Mouse (Mus musculus) Patski (cell line): Measurements from ENCODE around the gene Tmem183a. TPM values are rescaled to one million over a fixed set of nuclear protein-coding genes. Genes with fewer than 3 reads are reported as not detected.

Experiments used
- ATAC-seq: fragments of 100-300 bp; one replicate; pipeline ENCODE4 v1.8.0; 2021
- CTCF ChIA-PET: fragments of 350-600 bp; sonication (Branson Sonifier 250); formaldehyde crosslinking; loops from one replicate; lab custom pipeline; 2022; ENCODE audit warnings: inconsistent platforms; lab: Charles Lee
- POLR2A ChIA-PET: fragments of 350-600 bp; sonication (Branson Sonifier 250); formaldehyde crosslinking; loops from one replicate; lab custom pipeline; 2022; ENCODE audit warnings: antibody characterized with exemption, inconsistent platforms; lab: Charles Lee
- DNase-seq: peaks from one replicate; pipeline ENCODE4 v3.0.0-alpha.2; 2011; ENCODE audit warnings: low read depth, low spot score
- H3K27me3 ChIP-seq: fragments of 371-371 bp; one replicate; pipeline ENCODE4 v1.5.1; 2021
- CTCF ChIP-seq: fragments of 100-300 bp; IDR thresholded peaks from one replicate; pipeline ENCODE4 v1.5.1; 2021
- in situ Hi-C: fragments of 300-500 bp; cut with MboI; formaldehyde crosslinking; loops from 3 replicates; pipeline ENCODE4 v1.11.1; 2018; ENCODE audit warnings: low pct_unique_long_range_greater_than_20kb, mixed read lengths
- polyA plus RNA-seq: library from polyadenylated mRNA; unstranded; gene quantifications from one replicate; pipeline ENCODE4 v1.2.3, GENCODE M21; 2021

Tmem183a gene
- polyA plus RNA-seq, 1 experiment from 2014 or later, result 67.9 TPM

GRCm38 (mm10) chr1:134381795-134382625 lies 20.2 kb upstream of the Tmem183a start:
- in situ Hi-C loops, result no loop called here
- CTCF ChIA-PET, result no interaction called here
- H3K27me3 ChIP-seq, result peaks cover 3% of the 10 kb centered on the region
- no peak for DNase-seq
- POLR2A ChIA-PET, result no interaction called here
- TF ChIP-seq CTCF, result no peak
- no peak for ATAC-seq

DNA sequence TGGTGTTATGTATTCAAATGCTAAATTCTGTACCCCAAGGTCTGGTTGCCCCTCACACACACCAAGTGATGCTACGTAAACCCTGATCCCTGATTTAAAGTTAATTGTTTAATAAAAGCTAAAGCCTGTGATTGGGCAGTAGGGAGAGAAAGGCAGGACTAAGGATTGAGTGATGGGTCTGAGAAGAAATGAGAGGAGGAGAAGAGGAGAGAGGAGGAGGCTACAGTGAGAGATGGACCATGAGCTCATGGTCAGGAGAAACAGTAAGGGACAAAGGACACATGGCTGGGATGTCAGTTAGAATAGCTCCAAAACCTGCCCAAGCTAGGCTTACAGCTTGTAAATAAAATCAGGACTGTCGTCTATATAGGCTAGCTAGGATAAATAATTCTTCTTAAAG lies 19.3 kb upstream of the Tmem183a start:
- ChIA-PET CTCF (interaction anchor here (1.0 kb wide), 1 partner anchor 11 kb away, joined by 3 read pairs; no protein-coding TSS in a partner anchor), POLR2A (no interaction called here)
- in situ Hi-C loops, result no loop called here
- ATAC-seq, result no peak
- no peak for TF ChIP-seq CTCF
- peaks cover 3% of the 10 kb centered on the region for H3K27me3 ChIP-seq
- no peak for DNase-seq

DNA sequence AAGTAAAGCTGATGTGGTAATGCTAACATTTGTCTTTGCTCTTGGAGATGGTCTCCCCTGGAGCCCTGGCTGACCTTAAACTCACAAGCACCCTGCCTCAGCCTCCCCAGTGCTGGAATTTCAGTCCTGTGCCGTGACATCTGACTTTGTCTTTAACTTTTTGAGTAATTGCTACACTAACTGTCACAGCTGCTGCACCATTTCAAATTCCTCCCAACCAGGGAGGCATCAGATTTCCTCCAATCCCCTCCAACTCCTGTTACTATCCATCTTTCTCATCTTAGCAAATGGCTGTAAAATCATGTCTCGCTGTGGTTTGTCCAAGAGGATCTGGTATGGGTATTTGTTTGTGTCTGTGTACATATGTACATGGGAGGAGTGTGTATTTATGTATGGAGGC lies 12.3 kb upstream of the Tmem183a start:
- CTCF ChIA-PET, result no interaction called here
- POLR2A ChIA-PET, result no interaction called here
- in situ Hi-C loops, result loop anchor here (5.0 to 10.0 kb wide), 2 partner anchors 78 to 231 kb away; no protein-coding TSS in a partner anchor
- no peaks in the 10 kb centered on the region for H3K27me3 ChIP-seq
- no peak for TF ChIP-seq CTCF
- ATAC-seq (no peak), DNase-seq (no peak)

DNA sequence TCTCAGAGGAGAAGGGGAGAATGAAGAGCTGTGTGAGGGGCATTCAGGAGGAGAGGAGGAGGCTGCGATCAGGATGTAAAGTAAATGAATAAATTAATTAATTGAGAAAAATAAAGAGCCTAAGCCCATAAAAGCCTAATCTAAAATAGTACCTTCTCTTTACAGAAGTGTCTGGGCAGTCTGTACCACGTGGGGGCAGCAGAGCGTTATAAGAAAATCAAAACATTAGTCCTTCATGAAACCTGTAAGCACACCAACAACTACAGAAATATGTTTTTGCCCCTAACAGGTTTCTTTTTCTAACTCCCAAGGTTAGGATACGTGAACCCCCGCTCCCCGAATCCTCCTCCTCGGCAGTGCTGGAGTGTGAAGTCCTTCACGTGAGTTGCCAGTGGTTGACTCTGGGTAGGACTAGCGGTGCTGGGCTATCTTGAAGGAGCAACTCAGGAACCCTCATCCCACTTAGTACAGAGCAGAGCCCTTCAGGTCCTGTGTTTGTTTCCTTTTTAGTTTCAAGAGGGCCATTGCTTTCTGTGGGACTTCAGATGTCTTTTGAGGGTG lies 7.1 kb upstream of the Tmem183a start:
- ATAC-seq, result no peak

GRCm38 (mm10) chr1:134365491-134365890 lies 3.7 kb upstream of the Tmem183a start:
- no peaks in the 10 kb centered on the region for H3K27me3 ChIP-seq
- in situ Hi-C loops, result no loop called here
- ATAC-seq, result no peak
- DNase-seq, result no peak
- POLR2A ChIA-PET, result no interaction called here
- no peak for TF ChIP-seq CTCF
- CTCF ChIA-PET, result interaction anchor here (1.3 to 1.5 kb wide), 2 partner anchors 54 to 130 kb away, joined by 3 to 5 read pairs; no protein-coding TSS in a partner anchor

More for the DNA sequence above, 7.1 kb upstream of the Tmem183a start:
- DNase-seq, result no peak
- no peaks in the 10 kb centered on the region for H3K27me3 ChIP-seq
- CTCF ChIA-PET, result interaction anchor here (0.9 to 1.8 kb wide), 2 partner anchors 82 to 88 kb away, joined by 3 to 7 read pairs; no protein-coding TSS in a partner anchor
- POLR2A ChIA-PET, result interaction anchor here (1.9 kb wide), 1 partner anchor 38 kb away, joined by 4 read pairs; no protein-coding TSS in a partner anchor
- in situ Hi-C loops, result no loop called here
- TF ChIP-seq CTCF, result peak; percentile 76

- TF ChIP-seq CTCF, result no peak
- DNase-seq (no peak), ATAC-seq (no peak)
- in situ Hi-C loops, result loop anchor here (5.0 kb wide), 1 partner anchor 44 kb away; the partner anchor contains the start of gene Cyb5r1
- H3K27me3 ChIP-seq, result no peaks in the 10 kb centered on the region
- ChIA-PET CTCF (no interaction called here), POLR2A (interaction anchor here (1.1 kb wide), 1 partner anchor 217 kb away, joined by 3 read pairs; no protein-coding TSS in a partner anchor)
These were observed 1.4 kb upstream of the Tmem183a start for GRCm38 (mm10) chr1:134363194-134363593.

- CTCF ChIA-PET, result no interaction called here
- no peaks in the 10 kb centered on the region for H3K27me3 ChIP-seq
- DNase-seq (no peak), ATAC-seq (peak; percentile 73)
- no peak for TF ChIP-seq CTCF
- in situ Hi-C loops, result loop anchor here (5.0 kb wide), 1 partner anchor 46 kb away; the partner anchor contains the start of gene Cyb5r1
- POLR2A ChIA-PET, result interaction anchor here (1.3 to 1.4 kb wide), 2 partner anchors 11 to 44 kb away, joined by 4 read pairs; partner anchors contain the start of gene Cyb5r1
These were observed 453 bp downstream of the Tmem183a start for GRCm38 (mm10) chr1:134361195-134361856.

DNA sequence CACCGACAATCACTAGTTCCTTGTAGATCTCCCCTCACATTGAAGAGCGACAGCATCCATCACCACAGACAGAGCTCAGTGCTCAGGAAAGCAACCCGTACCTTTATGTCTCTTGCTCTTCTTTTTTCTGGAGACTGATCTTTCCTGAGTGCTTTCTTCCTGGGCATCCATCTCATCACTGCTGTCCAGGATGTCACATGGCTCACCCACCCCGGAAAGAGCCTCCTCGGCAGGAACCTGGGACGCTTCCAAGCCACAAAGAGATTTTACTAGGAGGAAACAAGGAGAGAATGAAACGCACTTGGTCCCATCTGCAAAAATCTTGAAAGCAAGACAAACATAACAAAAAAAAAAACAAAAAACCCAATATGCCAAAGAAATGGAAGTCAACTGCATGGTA lies 1.1 kb downstream of the Tmem183a start:
- POLR2A ChIA-PET, result interaction anchor here (0.7 to 1.3 kb wide), 2 partner anchors 45 to 73 kb away, joined by 3 to 4 read pairs; partner anchors contain the start of gene Cyb5r1
- TF ChIP-seq CTCF, result no peak
- in situ Hi-C loops, result loop anchor here (5.0 kb wide), 1 partner anchor 47 kb away; the partner anchor contains the start of gene Cyb5r1
- CTCF ChIA-PET, result no interaction called here
- ATAC-seq, result no peak
- no peaks in the 10 kb centered on the region for H3K27me3 ChIP-seq
- DNase-seq, result no peak

- POLR2A ChIA-PET, result no interaction called here
- TF ChIP-seq CTCF, result no peak
- in situ Hi-C loops, result no loop called here
- ATAC-seq (no peak), DNase-seq (no peak)
- no peaks in the 10 kb centered on the region for H3K27me3 ChIP-seq
- CTCF ChIA-PET, result no interaction called here
These were observed 4.3 kb downstream of the Tmem183a start for GRCm38 (mm10) chr1:134357461-134357860.

DNA sequence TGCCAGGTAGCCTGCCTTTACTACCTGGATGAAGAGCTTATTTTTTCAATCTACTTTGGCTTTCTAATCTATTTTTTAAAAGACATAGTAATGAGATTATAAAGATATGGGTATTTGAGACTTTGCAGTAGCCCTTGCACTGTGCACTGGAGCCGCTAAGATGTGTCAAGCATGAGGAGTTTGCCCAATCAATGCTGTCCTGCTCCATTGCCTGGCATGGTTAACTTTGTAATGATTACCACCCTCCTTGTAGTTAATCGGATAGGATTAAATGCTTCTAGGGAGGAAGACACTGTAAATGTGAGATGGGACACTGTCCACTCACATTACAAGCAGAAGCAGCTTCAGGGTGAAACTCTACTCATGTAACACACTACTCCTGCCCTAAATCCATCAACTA lies 8.5 kb downstream of the Tmem183a start:
- in situ Hi-C loops, result no loop called here
- ATAC-seq, result no peak
- POLR2A ChIA-PET, result interaction anchor here (0.6 kb wide), 1 partner anchor 19 kb away, joined by 3 read pairs; no protein-coding TSS in a partner anchor
- no peaks in the 10 kb centered on the region for H3K27me3 ChIP-seq
- CTCF ChIA-PET, result no interaction called here
- no peak for TF ChIP-seq CTCF
- no peak for DNase-seq
